Mouse (Mus musculus) heart, embryonic 11.5 days (tissue): ENCODE data around the gene Hacd4. TPM values are rescaled to one million over a fixed set of nuclear protein-coding genes. Genes with fewer than 3 reads are reported as not detected.

ENCODE experiments used
- ATAC-seq: fragments of 200-750 bp; cut with Nextera tagmentation; replicated peaks from 2 replicates; pipeline ENCODE4 v1.8.0; 2017; ENCODE audit warnings: moderate library complexity; ENCODE audit not compliant: insufficient number of reproducible peaks, low FRiP score, low TSS enrichment
- H3K27ac ChIP-seq: fragments of 300-500 bp; sonication (generic); 2 replicates; pipeline ENCODE4 v1.5.1; 2014; ENCODE audit warnings: mild to moderate bottlenecking, low read depth, low read length
- H3K27me3 ChIP-seq: fragments of 300-500 bp; sonication (generic); 2 replicates; pipeline ENCODE4 v1.6.1; 2014; ENCODE audit warnings: mild to moderate bottlenecking, low read length, mixed read lengths; ENCODE audit not compliant: control insufficient read depth, insufficient read depth
- H3K36me3 ChIP-seq: fragments of 300-500 bp; sonication (generic); 2 replicates; pipeline ENCODE4 v1.6.1; 2014; ENCODE audit warnings: mild to moderate bottlenecking, low read length, moderate library complexity, mixed read lengths; ENCODE audit not compliant: control insufficient read depth, insufficient read depth
- H3K4me1 ChIP-seq: fragments of 300-500 bp; sonication (generic); 2 replicates; pipeline ENCODE4 v1.6.1; 2014; ENCODE audit warnings: low read length; ENCODE audit not compliant: control insufficient read depth, insufficient read depth
- H3K4me2 ChIP-seq: fragments of 300-500 bp; sonication (generic); 2 replicates; pipeline ENCODE4 v1.6.1; 2014; ENCODE audit warnings: mild to moderate bottlenecking, moderate library complexity
- H3K4me3 ChIP-seq: fragments of 300-500 bp; sonication (generic); 2 replicates; pipeline ENCODE4 v1.5.1; 2014; ENCODE audit warnings: low read depth, low read length
- H3K9ac ChIP-seq: fragments of 300-500 bp; sonication (generic); 2 replicates; pipeline ENCODE4 v1.6.1; 2014; ENCODE audit warnings: mild to moderate bottlenecking, low read depth, low read length, moderate library complexity
- H3K9me3 ChIP-seq: fragments of 300-500 bp; sonication (generic); replicated peaks from 2 replicates; pipeline ENCODE4 v1.6.1; 2016; ENCODE audit warnings: low read length; ENCODE audit not compliant: control insufficient read depth
- WGBS: fragments of 180-500 bp; shearing (Covaris S2); extraction: QIAGEN DNeasy Blood & Tissue Kit; methylation state at CpG from one replicate; pipeline ENCODE4 v1.1.7; 2014; ENCODE audit not compliant: insufficient replicate concordance; 5-methylcytosine and 5-hydroxymethylcytosine counted together
- polyA plus RNA-seq: library from polyadenylated mRNA; unstranded; fragments of >200 nt; fragmentation: Nextera tagmentation; extraction: Ambion mirVana; gene quantifications from 2 replicates; pipeline ENCODE4 v1.2.1, GENCODE M21; 2014

Hacd4 gene
- 8.0 and 8.1 TPM in 2 replicates for polyA plus RNA-seq

- ATAC-seq, result peak; percentile 85
- H3K4me1 ChIP-seq, result peaks cover 13% of the 10 kb centered on the region
- peak within 1 kb of the TSS; percentile 52 for H3K4me3 ChIP-seq
- 0 out of 2 replicates have a peak within 1 kb of the TSS, but pooled peaks have one; percentile 41 for H3K27ac ChIP-seq
- no peaks in the 10 kb centered on the region for H3K9me3 ChIP-seq
- H3K27me3 ChIP-seq, result no peaks in the 10 kb centered on the region
- 5% methylated on average over 14 of the region's 14 CpGs for WGBS
- H3K9ac ChIP-seq, result peak within 1 kb of the TSS; percentile 74
- H3K4me2 ChIP-seq, result peak within 1 kb of the TSS; percentile 84
- H3K36me3 ChIP-seq, result no peaks in the 10 kb centered on the region
Measured at GRCm38 (mm10) chr4:88438326-88438989, at the start of gene Hacd4. Hacd4 (minus strand) TSS chr4:88438928.

DNA sequence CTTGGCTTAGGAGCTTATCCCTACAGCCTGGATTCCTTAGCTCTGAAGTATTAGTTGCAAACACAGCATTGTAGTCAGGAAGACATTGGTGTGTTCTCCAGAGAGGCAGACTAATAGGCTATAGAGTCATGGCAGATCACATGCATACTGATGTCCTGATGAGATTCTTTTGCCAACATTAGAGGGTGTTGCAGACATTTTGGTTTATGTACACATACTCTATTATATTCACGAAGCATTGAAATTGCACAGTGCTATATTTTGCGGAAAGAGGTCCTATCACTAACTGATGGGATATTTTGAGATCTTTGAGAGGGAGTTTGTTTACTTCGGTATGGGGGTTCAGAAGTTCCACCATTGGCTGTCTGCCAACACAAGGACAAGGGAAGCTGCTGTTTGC, 49.4 kb upstream of the Hacd4 start:
- WGBS, result 73% methylated on average over 3 of the region's 3 CpGs
- ATAC-seq, result no peak
- Histone ChIP-seq H3K36me3 (no peaks in the 10 kb centered on the region), H3K4me2 (no peak overlapping the region), H3K9ac (no peak overlapping the region), H3K4me3 (no peak overlapping the region), H3K27ac (no peak overlapping the region), H3K4me1 (no peaks in the 10 kb centered on the region), H3K9me3 (no peaks in the 10 kb centered on the region), H3K27me3 (no peaks in the 10 kb centered on the region)

DNA sequence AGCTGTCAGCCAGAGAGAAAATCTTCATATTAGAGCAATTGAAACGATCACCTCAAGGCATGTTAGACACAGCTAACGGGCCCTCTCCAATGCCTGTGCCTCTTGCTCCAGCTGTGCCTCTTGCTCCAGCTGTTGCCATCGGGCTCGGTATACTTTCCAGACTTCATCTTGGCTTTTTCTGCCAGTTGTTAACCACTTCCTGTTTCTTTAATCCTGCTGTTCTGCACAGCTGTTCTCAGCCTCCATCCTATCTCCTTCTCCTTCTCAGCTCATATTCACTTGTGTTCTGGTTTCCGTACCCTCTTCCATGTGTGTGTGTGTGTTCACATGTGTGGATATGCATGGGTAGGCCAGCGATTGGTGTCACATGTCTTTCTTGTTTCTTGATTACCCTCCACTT, 41.4 kb upstream of the Hacd4 start:
- 75% methylated on average over 6 of the region's 6 CpGs for WGBS
- H3K36me3 ChIP-seq, result no peaks in the 10 kb centered on the region
- no peak overlapping the region for H3K9ac ChIP-seq
- no peak overlapping the region for H3K27ac ChIP-seq
- H3K4me1 ChIP-seq, result no peaks in the 10 kb centered on the region
- H3K4me2 ChIP-seq, result no peak overlapping the region
- H3K27me3 ChIP-seq, result no peaks in the 10 kb centered on the region
- H3K9me3 ChIP-seq, result no peaks in the 10 kb centered on the region
- ATAC-seq, result no peak
- H3K4me3 ChIP-seq, result no peak overlapping the region

DNA sequence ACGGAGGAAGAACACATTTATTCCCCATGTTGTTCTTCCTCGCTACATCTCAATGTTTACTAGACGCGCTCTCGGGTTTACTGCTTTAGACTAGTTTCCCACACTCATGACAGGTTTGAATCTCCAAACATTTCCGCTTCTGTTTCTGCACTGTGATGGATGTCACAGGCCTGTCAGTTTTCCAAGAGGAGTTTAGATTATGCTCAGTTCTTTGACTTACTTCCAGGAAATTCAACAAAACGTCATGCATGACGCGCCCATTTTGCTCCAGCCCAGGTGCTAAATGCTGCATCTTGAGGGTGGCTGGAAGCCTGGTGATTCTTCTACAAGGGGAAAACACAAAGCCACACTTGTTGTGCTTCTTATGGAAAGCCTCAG, 40.1 kb upstream of the Hacd4 start:
- no peaks in the 10 kb centered on the region for H3K9me3 ChIP-seq
- no peak overlapping the region for H3K4me3 ChIP-seq
- H3K27ac ChIP-seq, result no peak overlapping the region
- WGBS, result 79% methylated on average over 9 of the region's 9 CpGs
- H3K36me3 ChIP-seq, result no peaks in the 10 kb centered on the region
- no peak overlapping the region for H3K9ac ChIP-seq
- no peaks in the 10 kb centered on the region for H3K4me1 ChIP-seq
- no peak for ATAC-seq
- no peaks in the 10 kb centered on the region for H3K27me3 ChIP-seq
- H3K4me2 ChIP-seq, result no peak overlapping the region

GRCm38 (mm10) chr4:88478177-88478808, 39.6 kb upstream of the Hacd4 start:
- no peaks in the 10 kb centered on the region for H3K9me3 ChIP-seq
- H3K9ac ChIP-seq, result no peak overlapping the region
- H3K4me1 ChIP-seq, result no peaks in the 10 kb centered on the region
- H3K27ac ChIP-seq, result no peak overlapping the region
- H3K4me2 ChIP-seq, result no peak overlapping the region
- ATAC-seq, result no peak
- 82% methylated on average over 4 of the region's 4 CpGs for WGBS
- no peaks in the 10 kb centered on the region for H3K36me3 ChIP-seq
- no peaks in the 10 kb centered on the region for H3K27me3 ChIP-seq
- H3K4me3 ChIP-seq, result no peak overlapping the region

DNA sequence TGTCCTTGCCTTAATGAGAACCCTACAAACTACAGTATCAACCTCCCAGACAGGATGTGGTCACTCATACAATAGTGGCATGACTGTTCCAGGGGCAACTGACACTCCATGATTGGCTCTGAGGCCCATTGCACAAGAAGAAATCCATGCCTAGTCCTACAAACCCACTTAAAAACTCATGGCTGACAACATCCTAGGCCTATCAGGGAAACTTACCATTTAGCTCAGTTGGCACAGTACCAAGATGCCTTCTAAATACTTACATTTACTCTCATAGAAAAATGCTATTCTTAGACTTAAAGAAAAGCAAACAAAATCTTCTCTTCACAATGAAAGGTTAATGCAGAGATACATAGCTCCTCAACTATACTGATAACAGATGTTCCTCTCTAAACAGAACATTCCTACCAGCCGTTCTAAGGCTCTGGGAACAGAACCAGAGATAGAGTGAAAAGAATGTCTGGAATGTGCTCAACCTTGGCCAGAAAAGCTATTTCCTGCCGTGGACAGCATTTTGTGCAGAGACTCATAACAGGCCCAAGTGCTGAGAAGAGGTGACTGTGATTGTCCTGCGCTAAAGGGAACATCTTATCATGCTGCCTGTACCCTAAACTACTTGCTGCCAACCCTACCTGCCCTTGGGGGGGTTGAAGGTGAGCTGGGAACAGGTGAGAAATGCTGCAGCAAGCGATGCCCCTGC, 37.9 kb upstream of the Hacd4 start:
- 27% methylated on average over 4 of the region's 4 CpGs for WGBS
- H3K9ac ChIP-seq, result no peak overlapping the region
- no peak for ATAC-seq
- no peak overlapping the region for H3K4me3 ChIP-seq
- H3K9me3 ChIP-seq, result no peaks in the 10 kb centered on the region
- H3K4me2 ChIP-seq, result no peak overlapping the region
- H3K27me3 ChIP-seq, result no peaks in the 10 kb centered on the region
- no peak overlapping the region for H3K27ac ChIP-seq
- H3K4me1 ChIP-seq, result no peaks in the 10 kb centered on the region
- no peaks in the 10 kb centered on the region for H3K36me3 ChIP-seq

DNA sequence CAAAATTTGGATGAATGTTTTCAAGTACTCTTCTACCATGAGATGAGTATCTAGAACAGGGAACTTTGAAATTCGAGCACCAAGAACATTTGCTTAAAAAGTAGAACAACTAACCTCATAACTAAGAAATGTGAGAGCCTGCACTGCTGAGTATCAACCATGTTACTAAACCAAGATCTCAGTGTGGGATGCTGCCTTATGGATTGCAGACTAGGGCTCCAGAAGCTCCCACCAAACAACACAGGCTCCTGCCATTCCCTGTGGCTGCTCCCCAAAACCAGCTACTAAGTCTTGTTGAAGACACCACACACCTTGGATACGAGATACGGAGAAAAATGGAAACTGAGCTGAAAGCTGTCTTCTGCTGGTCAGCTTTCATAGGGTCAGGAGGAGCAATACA, 37.4 kb upstream of the Hacd4 start:
- no peak overlapping the region for H3K9ac ChIP-seq
- no peaks in the 10 kb centered on the region for H3K9me3 ChIP-seq
- H3K4me2 ChIP-seq, result no peak overlapping the region
- H3K36me3 ChIP-seq, result no peaks in the 10 kb centered on the region
- 81% methylated on average over 3 of the region's 3 CpGs for WGBS
- no peak for ATAC-seq
- H3K4me3 ChIP-seq, result no peak overlapping the region
- no peaks in the 10 kb centered on the region for H3K27me3 ChIP-seq
- H3K27ac ChIP-seq, result no peak overlapping the region
- no peaks in the 10 kb centered on the region for H3K4me1 ChIP-seq

GRCm38 (mm10) chr4:88471528-88471927, 32.8 kb upstream of the Hacd4 start:
- Histone ChIP-seq H3K9ac (no peak overlapping the region), H3K4me3 (no peak overlapping the region), H3K27ac (no peak overlapping the region), H3K9me3 (no peaks in the 10 kb centered on the region), H3K4me2 (no peak overlapping the region), H3K4me1 (no peaks in the 10 kb centered on the region), H3K27me3 (no peaks in the 10 kb centered on the region), H3K36me3 (no peaks in the 10 kb centered on the region)
- WGBS, result 74% methylated on average over 2 of the region's 2 CpGs
- no peak for ATAC-seq
